Mouse (Mus musculus) urinary bladder, postnatal 4 days (tissue): ENCODE results near the gene Junb.
A peak's percentile ranks its signal among the peaks of the same experiment; 100 is the strongest.

Experiments used
- DNase-seq, 2 experiments: peaks; one replicate each; pipeline ENCODE4 v3.0.0; 2021 to 2022; ENCODE audit warnings: low spot score in 2 of 2

Junb gene

GRCm38 (mm10) chr8:84973079-84973478 lies 5.4 kb downstream of the Junb start:
- no peak for DNase-seq

GRCm38 (mm10) chr8:84970913-84971312 lies 7.6 kb downstream of the Junb start:
- no peak for DNase-seq

GRCm38 (mm10) chr8:84970135-84970790 lies 8.3 kb downstream of the Junb start:
- DNase-seq: no peak

- peak; percentile 72 to 78 for DNase-seq
These were observed 9.0 kb downstream of the Junb start, which contains the start of the genes Gm49661, Prdx2 and Rnaseh2a for GRCm38 (mm10) chr8:84969241-84970134. Gm49661 (minus strand) TSS chr8:84969433. Prdx2 (plus strand) TSS chr8:84969587. Rnaseh2a (minus strand) TSS chr8:84969767.

GRCm38 (mm10) chr8:84968650-84969049 lies 9.9 kb downstream of the Junb start:
- DNase-seq: no peak

GRCm38 (mm10) chr8:84967532-84968304 lies 10.8 kb downstream of the Junb start:
- no peak for DNase-seq

GRCm38 (mm10) chr8:84966603-84967002 lies 11.9 kb downstream of the Junb start:
- DNase-seq: no peak

GRCm38 (mm10) chr8:84965731-84966291 lies 12.7 kb downstream of the Junb start:
- peak; percentile 90 to 93 for DNase-seq

- no peak for DNase-seq
These were observed 14.6 kb downstream of the Junb start for GRCm38 (mm10) chr8:84963952-84964351.

GRCm38 (mm10) chr8:84959811-84960210 lies 18.7 kb downstream of the Junb start:
- DNase-seq: no peak

- no peak for DNase-seq
These were observed 21.8 kb downstream of the Junb start for GRCm38 (mm10) chr8:84956768-84957167.

GRCm38 (mm10) chr8:84952612-84953255 lies 25.8 kb downstream of the Junb start:
- no peak for DNase-seq

- DNase-seq: no peak
These were observed 28.8 kb downstream of the Junb start for GRCm38 (mm10) chr8:84949753-84950152.

GRCm38 (mm10) chr8:84947241-84947545 lies 31.3 kb downstream of the Junb start:
- DNase-seq: no peak

- no peak for DNase-seq
These were observed 31.8 kb downstream of the Junb start, which contains the start of gene Rtbdn for GRCm38 (mm10) chr8:84946528-84947240. Rtbdn (plus strand) TSS chr8:84946991.

- no peak for DNase-seq
These were observed 32.6 kb downstream of the Junb start for GRCm38 (mm10) chr8:84945633-84946527.

- no peak for DNase-seq
These were observed 33.3 kb downstream of the Junb start for GRCm38 (mm10) chr8:84945235-84945632.

GRCm38 (mm10) chr8:84944478-84945160 lies 33.9 kb downstream of the Junb start:
- no peak for DNase-seq

GRCm38 (mm10) chr8:84943699-84944098 lies 34.8 kb downstream of the Junb start:
- no peak for DNase-seq
